Mouse (Mus musculus) CH12.LX (cell line): ENCODE measurements around the gene Dthd1. TPM values are rescaled to one million over a fixed set of nuclear protein-coding genes. Genes with fewer than 3 reads are reported as not detected.
A peak's percentile ranks its signal among the peaks of the same experiment; 100 is the strongest.

Experiments used
- DNase-seq: peaks from one replicate; pipeline ENCODE4 v3.0.0-alpha.2; 2013; ENCODE audit errors: extremely low read depth
- H3K27ac ChIP-seq: 2 replicates; pipeline ENCODE4 v1.5.1; 2012; ENCODE audit warnings: low read depth, mild to moderate bottlenecking, control low read depth, moderate library complexity; ENCODE audit not compliant: insufficient read depth
- H3K27me3 ChIP-seq: replicated peaks from 2 replicates; pipeline ENCODE3; 2012; ENCODE audit warnings: inconsistent platforms
- H3K36me3 ChIP-seq, 2 experiments: replicated peaks in 1 of 2; 2 replicates each; pipeline versions ENCODE3 to v1.6.1; 2012; ENCODE audit warnings: inconsistent platforms in 1 of 2, low read length in 1 of 2, mild to moderate bottlenecking in 1 of 2, mixed read lengths in 1 of 2, moderate library complexity in 1 of 2; ENCODE audit not compliant: control insufficient read depth in 1 of 2, insufficient read depth in 1 of 2
- H3K4me1 ChIP-seq, 2 experiments: 2 replicates each; pipeline ENCODE4 v1.6.1; 2012; ENCODE audit warnings: inconsistent platforms in 1 of 2, moderate library complexity in 1 of 2; ENCODE audit not compliant: insufficient read depth in 2 of 2, control insufficient read depth in 1 of 2
- H3K4me2 ChIP-seq: 2 replicates; pipeline ENCODE4 v1.6.1; 2012; ENCODE audit warnings: low read depth, mild to moderate bottlenecking, control low read depth; ENCODE audit not compliant: poor library complexity, insufficient read depth, severe bottlenecking
- H3K4me3 ChIP-seq, 3 experiments: fragments of 150-350 bp in 1 of 3; sonication (generic) in 1 of 3; replicated peaks in 1 of 3; 2 replicates each; pipeline versions ENCODE3 to v1.5.1; 2011 to 2012; ENCODE audit warnings: low read depth in 2 of 3, low read length in 2 of 3, mild to moderate bottlenecking in 2 of 3, moderate library complexity in 2 of 3, control low read depth in 1 of 3, improper control_type of control experiment in 1 of 3, inconsistent platforms in 1 of 3, mixed read lengths in 1 of 3; ENCODE audit not compliant: poor library complexity in 1 of 3
- H3K79me2 ChIP-seq: replicated peaks from 2 replicates; pipeline ENCODE4 v1.6.1; 2012; ENCODE audit warnings: mild to moderate bottlenecking, moderate library complexity; ENCODE audit not compliant: control insufficient read depth, poor library complexity, insufficient read depth, severe bottlenecking; ENCODE audit errors: extremely low read depth
- H3K9ac ChIP-seq: 2 replicates; pipeline ENCODE4 v1.6.1; 2012; ENCODE audit warnings: low read depth, mild to moderate bottlenecking, control low read depth, moderate library complexity; ENCODE audit not compliant: insufficient read depth
- H3K9me3 ChIP-seq: replicated peaks from 2 replicates; pipeline ENCODE3; 2012; ENCODE audit warnings: low read length, inconsistent platforms, mixed read lengths
- BHLHE40 ChIP-seq: IDR thresholded peaks from 2 replicates; pipeline ENCODE4 v1.6.1; 2011; ENCODE audit warnings: mild to moderate bottlenecking, low read depth, low read length, improper control_type of control experiment
- CHD2 ChIP-seq: IDR thresholded peaks from 2 replicates; pipeline ENCODE4 v1.6.1; 2011; ENCODE audit warnings: low read length, improper control_type of control experiment
- CTCF ChIP-seq, 2 experiments: IDR thresholded peaks in 1 of 2; conservative IDR thresholded peaks in 1 of 2; 2 replicates each; pipeline ENCODE4 v1.5.1; 2011 to 2012; ENCODE audit warnings: low read depth in 2 of 2, low read length in 2 of 2, improper control_type of control experiment in 1 of 2, inconsistent platforms in 1 of 2, mild to moderate bottlenecking in 1 of 2, moderate library complexity in 1 of 2
- ELF1 ChIP-seq: IDR thresholded peaks from 2 replicates; pipeline ENCODE4 v1.6.1; 2014; ENCODE audit warnings: low read depth, mild to moderate bottlenecking, inconsistent platforms, low read length, improper control_type of control experiment
- EP300 ChIP-seq: IDR thresholded peaks from 2 replicates; pipeline ENCODE4 v1.6.1; 2011; ENCODE audit warnings: low read length, improper control_type of control experiment
- ETS1 ChIP-seq: conservative IDR thresholded peaks from 2 replicates; pipeline ENCODE4 v1.6.1; 2012; ENCODE audit warnings: low read depth, mild to moderate bottlenecking, inconsistent platforms, low read length, improper control_type of control experiment, moderate library complexity
- JUND ChIP-seq: conservative IDR thresholded peaks from 2 replicates; pipeline ENCODE4 v1.6.1; 2011; ENCODE audit warnings: low read depth, low read length, improper control_type of control experiment
- KAT2A ChIP-seq: IDR thresholded peaks from 2 replicates; pipeline ENCODE4 v1.6.1; 2012; ENCODE audit warnings: low read length, improper control_type of control experiment, inconsistent platforms; ENCODE audit not compliant: insufficient replicate concordance
- MAFK ChIP-seq: IDR thresholded peaks from 2 replicates; pipeline ENCODE4 v1.6.1; 2011; ENCODE audit warnings: low read length, improper control_type of control experiment; ENCODE audit not compliant: insufficient replicate concordance
- MAZ ChIP-seq: IDR thresholded peaks from 2 replicates; pipeline ENCODE4 v1.6.1; 2012; ENCODE audit warnings: low read depth, mild to moderate bottlenecking, inconsistent platforms, low read length, improper control_type of control experiment, moderate library complexity
- MEF2A ChIP-seq: IDR thresholded peaks from 2 replicates; pipeline ENCODE4 v1.6.1; 2014; ENCODE audit warnings: low read depth, mild to moderate bottlenecking, inconsistent platforms, low read length, improper control_type of control experiment, borderline replicate concordance
- MYC ChIP-seq: IDR thresholded peaks from 2 replicates; pipeline ENCODE4 v1.6.1; 2011; ENCODE audit warnings: low read depth, mild to moderate bottlenecking, improper control_type of control experiment, low read length
- NELFE ChIP-seq: IDR thresholded peaks from 2 replicates; pipeline ENCODE4 v1.6.1; 2011; ENCODE audit warnings: low read depth, low read length, improper control_type of control experiment
- PAX5 ChIP-seq: IDR thresholded peaks from 2 replicates; pipeline ENCODE4 v1.6.1; 2012; ENCODE audit warnings: low read length, inconsistent platforms, mixed read lengths
- POLR2A ChIP-seq: IDR thresholded peaks from 2 replicates; pipeline ENCODE4 v1.6.1; 2011; ENCODE audit warnings: low read depth, mild to moderate bottlenecking, improper control_type of control experiment, low read length
- TBP ChIP-seq: conservative IDR thresholded peaks from 2 replicates; pipeline ENCODE4 v1.6.1; 2011; ENCODE audit warnings: low read depth, low read length, improper control_type of control experiment
- TCF12 ChIP-seq: IDR thresholded peaks from 2 replicates; pipeline ENCODE4 v1.6.1; 2014; ENCODE audit warnings: low read depth, mild to moderate bottlenecking, inconsistent platforms, low read length, improper control_type of control experiment
- UBTF ChIP-seq: IDR thresholded peaks from 2 replicates; pipeline ENCODE4 v1.6.1; 2012; ENCODE audit warnings: low read depth, mild to moderate bottlenecking, inconsistent platforms, low read length, improper control_type of control experiment, moderate library complexity
- USF1 ChIP-seq: IDR thresholded peaks from 2 replicates; pipeline ENCODE4 v1.6.1; 2014; ENCODE audit warnings: low read depth, mild to moderate bottlenecking, inconsistent platforms, low read length, improper control_type of control experiment
- USF2 ChIP-seq: conservative IDR thresholded peaks from 2 replicates; pipeline ENCODE4 v1.6.1; 2011; ENCODE audit warnings: low read depth, low read length, improper control_type of control experiment
- ZC3H11A ChIP-seq: IDR thresholded peaks from 2 replicates; pipeline ENCODE4 v1.6.1; 2012; ENCODE audit warnings: low read depth, mild to moderate bottlenecking, inconsistent platforms, low read length, improper control_type of control experiment
- ZKSCAN1 ChIP-seq: IDR thresholded peaks from 2 replicates; pipeline ENCODE4 v1.6.1; 2012; ENCODE audit warnings: low read depth, inconsistent platforms, low read length, improper control_type of control experiment, borderline replicate concordance
- ZNF384 ChIP-seq: IDR thresholded peaks from 2 replicates; pipeline ENCODE4 v1.6.1; 2012; ENCODE audit warnings: low read depth, low read length, improper control_type of control experiment, inconsistent platforms
- dilution Hi-C: fragments of 300-500 bp; cut with MboI; formaldehyde crosslinking; loops from 2 replicates; pipeline ENCODE4 v1.14.3; 2020; ENCODE audit warnings: low sequenced_read_pairs; ENCODE audit not compliant: extremely low pct_unique_long_range_greater_than_20kb, extremely low pct_ligation_motif_present
- in situ Hi-C: fragments of 300-500 bp; cut with MboI; formaldehyde crosslinking; loops from 3 replicates; pipeline ENCODE4 v1.14.3; 2019; ENCODE audit warnings: low sequenced_read_pairs, low pct_ligation_motif_present, low pct_unique_long_range_greater_than_20kb, mixed read lengths
- polyA plus RNA-seq: library from polyadenylated mRNA; unstranded; fragments of >175 nt; gene quantifications from 2 replicates; pipeline ENCODE4 v1.2.1, GENCODE M21; 2012; ENCODE audit warnings: low read depth; ENCODE audit not compliant: insufficient read length
- total RNA-seq, 2 experiments: library from RNA; depleted of rRNA; stranded (reverse); fragments of 300-350 nt in 1 of 2; fragments of >200 nt in 1 of 2; gene quantifications; 2 replicates each; pipeline ENCODE4 v1.2.3; 2012 to 2014

Dthd1 gene
- total and polyA plus RNA-seq, 3 experiments: not detected

GRCm38 (mm10) chr5:62857502-62857901 lies 43.9 kb downstream of the Dthd1 start:
- Histone ChIP-seq H3K36me3 (no peaks in the 10 kb centered on the region), H3K4me2 (no peak overlapping the region), H3K9me3 (no peaks in the 10 kb centered on the region), H3K4me1 (peaks cover 7 to 48% of the 10 kb centered on the region in 2 experiments; a peak in 3 of 4 replicates), H3K79me2 (no peaks in the 10 kb centered on the region), H3K4me3 (no peak overlapping the region), H3K27ac (no peak overlapping the region), H3K9ac (no peak overlapping the region), H3K27me3 (no peaks in the 10 kb centered on the region)
- dilution Hi-C loops: no loop called here
- no peak for DNase-seq
- TF ChIP-seq NELFE: no peak
- no peak for TF ChIP-seq JUND
- TF ChIP-seq ETS1: no peak
- TF ChIP-seq MAZ: no peak
- no peak for TF ChIP-seq KAT2A
- TF ChIP-seq EP300: no peak
- no peak for TF ChIP-seq UBTF
- no peak for TF ChIP-seq ZC3H11A
- TF ChIP-seq MYC: no peak
- no peak for TF ChIP-seq TCF12
- no peak for TF ChIP-seq POLR2A
- TF ChIP-seq MEF2A: no peak
- no peak for TF ChIP-seq MAFK
- TF ChIP-seq CTCF (conservative IDR thresholded peaks at IDR 0.05 in 1 of 2, IDR thresholded peaks at IDR 0.05 in 1 of 2; ENCODE audit: low read depth in 2 of 2, low read length in 2 of 2): no peak
- no peak for TF ChIP-seq USF2
- TF ChIP-seq BHLHE40: no peak
- TF ChIP-seq PAX5: no peak
- TF ChIP-seq ZKSCAN1: no peak
- no peak for TF ChIP-seq TBP
- no peak for TF ChIP-seq CHD2
- in situ Hi-C loops: no loop called here

DNA sequence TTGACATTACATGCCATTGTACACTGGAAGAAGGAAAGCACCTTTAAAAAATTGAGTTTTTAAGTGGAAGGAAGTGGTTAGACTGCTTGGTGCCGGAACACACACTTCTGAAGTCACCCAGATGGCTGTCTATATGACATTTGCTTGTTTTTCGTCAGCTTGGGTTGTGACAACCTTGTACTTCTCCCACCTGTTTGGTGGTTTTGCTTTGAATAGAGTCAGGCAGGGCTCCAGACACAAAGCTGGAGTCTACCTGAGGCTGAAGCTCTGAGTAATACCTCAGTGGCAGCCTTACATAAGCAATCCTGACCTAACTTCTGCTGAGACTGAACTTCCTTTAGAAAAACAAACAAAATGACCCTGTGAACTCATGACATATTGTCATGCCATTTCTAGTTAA lies 44.7 kb downstream of the Dthd1 start:
- peaks cover 7 to 42% of the 10 kb centered on the region in 2 experiments; a peak in 3 of 4 replicates for H3K4me1 ChIP-seq
- DNase-seq: peak; percentile 50
- H3K9me3 ChIP-seq: no peaks in the 10 kb centered on the region
- H3K9ac ChIP-seq: no peak overlapping the region
- H3K36me3 ChIP-seq: no peaks in the 10 kb centered on the region
- H3K4me3 ChIP-seq: no peak overlapping the region
- TF ChIP-seq ZNF384 (no peak; the same call in 1 of the 2 replicates), BHLHE40 (peak; percentile 26; the same call in 1 of the 2 replicates), MEF2A (0 out of 2 replicates have a peak, but pooled peaks have one; percentile 35), EP300 (peak; percentile 48), CHD2 (no peak), ETS1 (peak; percentile 68), MAFK (no peak), ELF1 (no peak), PAX5 (no peak), TCF12 (0 out of 2 replicates have a peak, but pooled peaks have one; percentile 36), USF1 (no peak), TBP (no peak)
- TF ChIP-seq, all 38 proteins: peak for 5
- H3K27me3 ChIP-seq: no peaks in the 10 kb centered on the region
- dilution Hi-C loops: no loop called here
- in situ Hi-C loops: no loop called here
- no peak overlapping the region; the same call in 1 of the 2 replicates for H3K4me2 ChIP-seq
- H3K27ac ChIP-seq: peak overlapping the region; percentile 42; the same call in 1 of the 2 replicates
- no peaks in the 10 kb centered on the region for H3K79me2 ChIP-seq
